Mouse (Mus musculus) 416B (cell line): Measurements from ENCODE around the gene Arglu1.

Experiments used
- DNase-seq: peaks from one replicate; pipeline ENCODE4 v3.0.0; 2011; ENCODE audit warnings: low read depth

Arglu1 gene

DNA sequence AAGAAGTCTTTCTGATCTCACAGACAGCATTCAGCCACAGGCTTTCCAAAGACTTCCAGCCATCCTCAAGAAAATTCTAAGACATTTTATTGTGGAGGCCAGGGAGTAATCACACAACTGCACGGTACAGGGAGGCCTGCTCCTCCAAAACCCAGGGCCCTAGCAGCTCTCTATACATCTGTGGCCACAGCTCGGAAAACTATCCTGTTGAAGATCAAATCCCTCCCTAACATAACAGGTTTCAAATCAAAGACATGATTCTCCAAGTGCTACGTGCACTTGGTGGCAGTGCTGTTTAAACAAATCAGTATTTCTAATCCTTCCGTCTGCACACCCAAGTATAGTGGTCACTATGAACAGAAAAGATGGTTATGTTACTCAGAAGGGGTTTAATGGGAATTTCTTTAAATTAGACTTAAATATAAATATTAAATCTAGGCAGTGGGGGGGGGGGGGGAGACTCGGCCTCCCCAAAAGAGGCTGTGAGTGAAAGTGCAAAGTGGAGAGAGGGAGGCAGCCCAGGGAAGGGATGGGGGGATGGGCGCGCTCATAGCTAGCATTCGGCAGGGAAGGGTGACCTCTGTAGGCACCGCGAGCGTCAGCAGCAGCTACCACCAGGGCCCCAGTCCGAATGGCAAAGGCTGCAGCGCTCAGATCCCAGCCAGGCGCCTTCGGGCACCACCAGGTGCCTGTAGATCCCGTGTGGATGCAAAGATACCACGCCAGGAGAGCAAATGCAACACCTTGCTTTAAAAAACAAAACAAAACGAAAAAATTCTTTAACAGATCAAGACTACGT is 31.7 kb downstream of the Arglu1 start:
- DNase-seq, result no peak

DNA sequence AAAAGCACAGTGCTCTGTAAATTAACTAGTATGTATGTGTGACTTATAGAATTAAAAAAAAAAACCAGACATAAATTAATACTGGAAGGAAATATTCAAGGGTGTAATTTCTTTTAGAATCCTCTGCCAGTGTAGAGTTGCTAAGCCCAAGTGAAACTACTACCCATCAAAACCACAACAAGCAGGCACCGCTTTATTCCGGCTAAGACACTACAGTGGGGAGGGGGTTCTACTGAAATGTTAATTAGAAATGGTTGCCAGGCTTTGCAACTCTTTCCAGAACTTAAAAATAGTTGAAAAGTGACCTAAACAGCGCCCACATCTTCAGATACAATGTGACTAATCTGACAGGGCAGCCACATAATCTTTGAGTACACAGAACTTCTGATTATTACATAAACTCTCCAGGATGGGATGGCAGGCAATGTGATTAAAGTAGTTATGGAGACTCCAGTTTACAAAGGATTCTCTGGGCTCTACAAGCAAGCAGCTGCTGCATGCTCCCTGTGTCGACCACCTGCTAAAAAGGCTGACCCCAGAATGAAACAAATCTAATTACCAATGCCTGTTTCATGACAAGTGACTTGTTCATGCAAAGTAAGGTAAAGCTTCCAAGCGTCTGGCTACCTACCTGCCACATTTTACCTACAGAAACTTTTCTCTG is 32.5 kb downstream of the Arglu1 start:
- DNase-seq, result no peak

DNA sequence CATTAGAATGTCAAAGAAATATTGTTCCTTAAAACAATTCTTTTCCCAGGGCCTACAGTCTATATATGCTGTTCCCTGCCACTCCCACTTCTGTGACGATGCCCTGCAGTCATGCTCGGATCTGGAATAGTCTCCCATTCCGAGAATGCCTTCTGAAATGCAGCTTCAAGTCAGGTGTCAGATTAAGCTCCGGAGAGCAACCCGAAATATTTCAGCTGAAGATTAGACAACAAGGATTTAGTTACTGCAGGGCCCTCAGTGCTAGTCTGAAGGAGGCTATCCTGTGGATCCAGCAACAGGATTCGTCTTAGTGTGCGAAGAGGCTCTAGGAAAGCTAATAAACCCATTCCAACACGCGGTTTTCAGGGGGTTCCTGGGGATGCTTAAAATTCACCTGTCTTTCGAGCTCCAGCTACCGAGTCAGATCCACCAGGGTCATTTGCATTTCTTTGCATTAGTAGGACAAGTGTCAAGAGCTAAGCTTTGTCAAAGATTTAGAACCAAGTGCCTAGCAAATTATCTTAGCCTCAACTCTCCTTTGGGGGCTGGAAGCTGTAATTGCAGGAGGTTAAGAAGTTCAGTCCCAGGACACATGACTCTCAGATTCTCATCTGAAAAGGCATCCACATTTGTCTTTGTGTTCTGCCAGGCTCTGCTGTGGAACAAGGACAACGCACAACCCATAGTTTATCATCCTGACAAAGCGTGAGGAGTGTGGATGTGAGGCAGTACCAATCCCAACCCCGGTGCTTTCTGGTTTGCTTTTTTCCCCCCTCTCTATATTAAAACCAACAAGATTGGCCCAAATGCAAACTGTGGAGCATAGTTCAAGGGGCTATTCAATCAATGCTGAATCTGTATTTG is 33.5 kb downstream of the Arglu1 start:
- no peak for DNase-seq

DNA sequence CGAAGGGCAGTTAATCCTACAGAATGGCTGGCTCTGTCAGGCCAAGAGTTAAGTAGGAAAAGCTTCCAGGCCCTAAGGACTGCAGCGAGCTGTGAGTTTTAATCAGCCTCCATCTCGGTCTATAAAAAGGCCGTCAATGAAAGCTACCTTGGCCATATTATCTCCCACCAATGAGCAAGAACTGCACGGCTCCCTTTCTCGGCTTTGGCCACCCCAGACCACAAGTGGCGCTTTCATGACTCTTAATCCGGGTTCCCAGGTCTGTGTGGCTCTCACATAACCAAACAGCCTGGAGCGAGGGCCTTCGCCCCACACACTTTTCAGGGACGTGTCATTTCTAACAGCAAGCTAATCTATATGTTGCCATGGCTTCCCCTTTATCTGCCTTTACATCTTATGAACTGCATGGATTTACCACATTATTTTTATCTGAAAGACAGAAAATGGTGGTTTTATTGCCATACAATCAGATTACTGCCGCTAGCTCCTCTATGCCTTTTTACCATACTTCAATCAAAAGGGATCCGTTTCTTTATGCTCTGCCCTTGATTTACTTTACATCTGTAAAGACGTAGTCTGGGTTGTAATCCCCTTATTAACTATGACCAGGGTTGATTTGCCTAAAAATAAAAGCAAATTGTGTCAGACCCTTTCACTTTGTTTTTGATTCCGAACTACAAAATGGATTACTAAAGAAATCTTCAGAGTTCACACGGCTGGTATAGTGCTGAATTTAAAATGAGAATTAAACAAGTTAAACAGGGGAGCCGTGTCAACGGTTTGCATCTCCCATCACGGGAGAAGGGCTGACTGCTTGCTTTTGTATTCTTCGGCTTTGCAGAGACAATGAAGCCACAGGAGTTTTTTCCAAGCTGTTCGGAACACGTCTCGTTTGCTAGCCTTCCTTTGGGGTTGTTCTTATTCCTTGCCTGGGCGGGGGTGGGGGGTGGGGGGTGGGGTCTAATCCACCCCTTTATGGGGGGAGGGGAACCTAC is 34.7 kb downstream of the Arglu1 start:
- no peak for DNase-seq

DNA sequence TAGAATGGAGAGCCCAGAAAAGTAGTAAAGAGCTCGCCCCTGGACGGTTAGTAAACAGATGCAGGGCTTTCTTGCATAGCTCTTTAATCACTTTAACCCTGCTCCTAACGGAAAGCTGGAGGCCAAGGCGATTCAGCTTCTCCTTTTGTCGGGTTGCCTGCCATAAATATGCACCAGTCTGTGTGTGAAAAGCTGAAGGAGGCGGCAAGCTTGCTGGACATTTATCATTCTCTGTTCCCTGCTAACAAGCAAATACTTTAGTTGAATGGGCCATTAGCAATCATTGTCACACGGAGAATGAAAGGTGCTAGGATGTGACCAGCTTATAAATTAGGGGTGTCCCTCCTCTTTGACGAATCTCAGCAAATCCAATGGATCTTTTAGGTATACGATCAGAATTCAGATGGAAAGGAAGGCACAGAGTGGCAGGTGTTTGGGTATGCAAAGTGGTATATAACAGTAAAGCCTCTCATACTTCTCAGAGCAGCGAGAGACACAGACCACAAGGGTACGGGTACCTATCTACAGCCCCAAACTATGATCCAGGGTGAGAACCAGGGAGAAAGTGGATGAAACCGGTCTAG is 36.3 kb downstream of the Arglu1 start:
- no peak for DNase-seq

DNA sequence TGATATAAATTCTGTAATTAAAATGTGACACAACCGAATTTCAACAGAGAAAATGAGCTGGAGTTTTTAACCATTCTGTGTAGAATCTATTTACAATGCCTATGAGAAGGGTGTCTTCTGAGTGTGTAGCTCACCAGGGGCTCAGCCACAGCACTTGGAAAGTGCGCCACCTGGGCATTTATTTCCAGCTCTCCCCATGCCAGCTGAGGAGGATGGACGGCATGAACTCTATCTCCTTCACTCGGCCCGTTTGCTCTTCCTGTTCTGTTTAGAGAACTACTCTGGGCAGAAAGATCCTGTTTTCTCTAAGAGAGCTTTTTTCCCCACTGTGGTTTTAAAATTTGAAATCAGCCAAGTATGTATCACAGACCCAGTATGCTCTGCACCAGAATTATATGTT is 37.0 kb downstream of the Arglu1 start:
- DNase-seq, result no peak

DNA sequence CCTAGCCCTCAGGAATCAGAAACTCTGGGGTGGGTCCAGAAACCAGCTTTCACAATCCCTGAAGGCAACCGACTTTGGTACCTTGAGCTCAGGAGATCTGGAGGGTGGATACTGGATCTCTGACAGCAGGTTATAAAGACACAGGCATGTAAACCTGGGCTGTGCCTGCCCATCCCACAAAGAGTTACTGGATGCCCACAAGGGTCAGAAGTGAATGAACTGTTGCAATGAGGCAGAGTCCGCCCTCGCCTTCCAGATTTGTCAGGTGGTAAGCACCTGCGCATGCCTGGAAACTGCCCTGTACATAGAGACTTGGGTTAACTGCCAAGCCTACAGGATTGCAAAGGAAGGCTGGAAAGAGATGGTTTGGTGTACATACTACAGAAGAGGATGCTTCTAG is 37.9 kb downstream of the Arglu1 start:
- no peak for DNase-seq

DNA sequence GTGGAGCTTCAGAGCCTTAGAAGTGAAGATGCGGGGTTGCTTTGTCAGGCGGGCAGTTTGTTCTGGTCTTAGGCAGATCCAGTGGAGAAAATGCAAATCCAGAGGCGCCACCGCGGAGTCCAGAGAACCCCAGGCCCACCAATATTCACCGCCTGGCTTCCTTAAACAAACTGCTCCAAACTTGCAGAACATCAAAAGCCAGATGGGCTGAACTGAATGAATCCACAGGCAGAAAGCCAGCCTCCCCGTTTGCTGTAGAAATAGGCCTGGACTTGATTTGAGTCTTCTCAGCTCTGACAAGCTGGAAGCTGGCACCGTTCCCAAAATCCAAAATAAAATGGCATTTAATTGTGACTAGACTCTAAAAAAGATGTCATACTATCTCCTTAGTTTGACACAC is 40.4 kb downstream of the Arglu1 start:
- no peak for DNase-seq

DNA sequence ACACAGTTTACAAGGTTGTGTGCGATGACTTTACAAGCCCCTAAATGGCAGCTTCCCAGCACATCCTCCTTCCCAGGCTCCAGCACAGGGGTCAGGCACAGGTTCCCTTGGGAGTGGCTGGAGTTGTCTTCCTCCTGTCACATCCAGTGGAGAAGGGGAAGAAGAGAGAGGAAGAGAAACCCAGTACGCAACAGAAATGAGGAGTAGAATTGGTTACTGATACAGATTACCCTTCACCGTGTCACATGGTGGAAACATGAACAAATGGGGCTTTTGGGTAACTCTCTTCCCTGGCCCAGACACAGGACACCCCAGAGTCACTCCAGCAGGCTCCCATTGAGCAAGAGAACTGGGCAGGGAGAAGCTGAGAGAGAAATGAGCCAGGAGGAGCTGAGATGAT is 40.8 kb downstream of the Arglu1 start:
- no peak for DNase-seq

DNA sequence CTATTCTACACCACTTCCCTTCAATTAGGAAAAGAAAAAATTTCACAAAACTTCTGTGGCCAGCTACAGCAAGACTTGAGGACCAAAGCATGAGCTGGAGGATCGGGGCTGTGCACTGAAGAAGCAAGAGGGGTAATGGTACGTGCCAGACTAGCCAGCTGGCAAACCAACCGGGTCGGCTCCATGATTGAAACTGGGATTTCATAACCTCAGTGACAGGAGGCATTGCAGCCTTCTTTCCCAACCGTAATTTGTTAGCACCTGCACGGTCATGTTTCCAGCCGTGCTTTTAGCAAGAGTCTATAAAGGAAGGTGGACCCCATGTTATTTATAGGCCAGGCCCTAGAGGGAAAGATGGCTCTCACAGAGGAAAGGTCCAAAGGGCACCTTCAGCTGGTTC is 41.6 kb downstream of the Arglu1 start:
- DNase-seq, result no peak

DNA sequence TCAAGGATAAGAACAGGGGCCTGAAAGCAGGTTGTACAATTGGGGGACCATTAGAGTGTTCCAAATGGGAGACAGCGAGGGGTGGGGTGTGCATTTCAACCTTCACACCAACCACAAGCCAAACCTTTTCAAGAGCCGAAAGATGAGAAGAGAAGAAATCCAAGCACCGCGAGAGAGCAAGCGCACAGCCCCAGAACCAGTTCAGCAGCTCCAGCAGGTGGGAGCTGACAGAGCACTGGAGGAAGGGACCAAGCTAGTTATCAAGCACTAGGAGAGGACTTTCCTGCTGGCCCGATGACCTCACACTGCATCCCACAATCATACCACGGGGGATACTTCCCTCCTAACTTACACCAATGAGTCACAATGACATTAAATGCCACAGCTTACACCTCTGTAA is 42.5 kb downstream of the Arglu1 start:
- no peak for DNase-seq

DNA sequence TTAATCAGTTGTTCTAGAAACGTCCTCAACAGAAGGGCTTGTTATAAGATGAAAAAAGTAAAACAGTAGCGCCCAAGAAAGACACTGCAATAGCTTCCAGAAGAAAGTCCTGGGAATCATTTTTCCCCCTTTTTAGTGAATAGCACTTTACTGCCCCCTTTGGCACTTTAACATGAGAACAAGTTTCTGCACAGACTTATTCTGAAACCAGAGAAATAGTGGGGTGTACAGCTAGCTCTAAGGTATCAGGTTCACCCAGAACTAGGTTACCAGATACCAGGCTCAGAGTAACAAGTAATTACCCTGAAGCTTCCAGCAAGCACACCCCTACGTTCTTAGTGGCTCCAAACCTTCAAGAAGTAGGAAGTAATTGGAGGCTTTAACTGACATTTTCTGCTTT is 43.0 kb downstream of the Arglu1 start:
- DNase-seq, result no peak

DNA sequence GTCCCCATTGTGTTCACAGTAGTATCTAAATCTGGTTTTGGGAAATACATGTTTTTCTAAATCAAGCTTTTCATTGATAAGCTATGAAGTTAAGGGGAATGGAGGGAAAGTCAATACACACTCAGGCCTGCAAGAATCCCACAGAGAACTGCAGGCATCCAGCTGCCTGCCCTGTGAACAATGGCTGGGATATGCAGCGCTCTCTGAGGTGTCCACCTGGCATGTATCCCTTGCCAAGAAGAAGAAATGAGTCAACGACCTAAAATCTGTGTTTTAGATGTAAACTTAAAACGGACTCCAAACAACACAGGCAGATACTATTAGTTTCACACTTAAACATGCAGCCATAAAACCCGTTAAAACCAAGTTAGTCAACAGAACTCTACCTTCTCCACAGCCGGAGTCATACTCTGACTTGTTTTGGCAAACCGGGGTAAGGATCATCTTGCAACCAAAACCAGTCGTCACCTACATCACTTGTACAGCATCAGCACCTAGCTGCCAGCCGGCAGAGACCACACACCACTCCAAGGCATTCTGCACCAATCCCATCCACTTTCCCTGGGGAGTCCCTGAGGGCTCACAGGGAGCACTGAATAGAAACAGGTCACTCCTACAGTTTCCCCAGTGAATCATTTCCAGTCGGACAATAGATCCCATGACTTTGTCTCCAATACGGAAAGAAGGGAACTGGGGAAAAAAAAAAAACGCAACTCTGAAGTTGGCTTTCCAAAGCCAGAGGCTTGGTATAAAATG is 46.0 kb downstream of the Arglu1 start:
- DNase-seq, result no peak

DNA sequence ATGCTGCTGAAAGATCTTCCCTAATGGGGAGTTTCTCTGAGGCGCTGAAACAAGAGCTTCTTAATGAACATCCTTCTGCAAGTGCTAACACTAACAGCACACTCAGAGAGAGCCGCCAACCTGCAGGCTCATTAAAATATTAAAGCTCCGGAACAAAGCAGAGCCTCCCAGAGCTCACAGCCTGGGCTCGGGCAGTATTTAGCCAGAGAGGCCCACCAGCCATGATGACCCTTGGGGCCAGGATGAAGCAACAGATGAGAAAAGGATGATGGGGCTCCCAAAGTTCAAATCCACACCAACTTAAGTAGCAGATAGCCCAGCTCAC is 50.1 kb downstream of the Arglu1 start:
- no peak for DNase-seq

DNA sequence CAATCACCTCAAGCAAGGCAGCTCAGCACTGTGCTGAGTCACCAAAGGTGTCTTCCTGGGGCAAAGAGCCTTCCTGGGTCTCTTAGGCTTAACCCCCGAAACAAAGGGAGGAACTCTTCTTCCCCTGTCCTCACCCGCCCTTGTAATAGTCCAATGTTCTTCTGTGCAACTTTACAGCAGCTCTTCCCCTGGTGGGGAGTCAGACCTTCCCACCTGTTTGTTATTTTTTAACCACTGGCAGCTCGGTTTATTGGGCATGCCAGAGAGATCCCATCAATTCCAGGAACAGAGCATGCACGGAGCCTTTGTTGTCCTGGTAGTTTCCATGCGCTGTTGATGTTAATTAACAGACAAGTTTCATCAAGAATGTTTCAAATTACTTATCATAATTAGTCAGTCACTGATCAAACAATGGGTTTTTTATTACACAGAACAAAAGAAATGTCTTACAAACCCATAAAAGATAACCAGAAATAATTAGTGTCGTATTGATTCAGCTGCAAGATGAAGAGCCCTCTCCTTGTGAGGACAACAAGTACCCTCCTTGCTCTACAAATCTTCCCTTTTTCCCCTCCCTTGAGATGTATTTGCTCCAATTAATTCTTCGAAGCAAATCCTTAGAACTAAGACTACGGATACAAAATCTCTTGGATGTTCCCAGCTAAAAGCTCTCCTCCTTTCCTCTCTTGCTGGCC is 50.6 kb downstream of the Arglu1 start:
- no peak for DNase-seq

DNA sequence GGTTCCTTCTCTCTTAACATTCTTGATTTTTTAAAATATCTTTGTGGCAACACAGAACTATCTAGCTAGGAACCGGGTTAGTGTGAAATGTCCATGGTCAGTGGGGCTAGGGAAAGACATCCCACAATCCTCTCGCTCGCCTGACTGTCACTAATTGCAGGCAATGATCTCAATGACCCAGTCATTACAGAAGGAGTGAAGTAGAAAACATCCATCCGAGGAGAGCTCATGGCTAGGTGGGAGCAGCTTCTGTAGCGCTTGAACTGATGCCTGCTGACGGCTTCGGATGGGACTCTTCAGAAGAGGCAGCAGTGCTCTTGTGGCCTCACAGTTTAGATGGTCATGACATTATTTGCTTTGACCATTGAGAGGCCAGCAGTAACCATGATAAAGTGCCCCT is 58.9 kb downstream of the Arglu1 start:
- no peak for DNase-seq

DNA sequence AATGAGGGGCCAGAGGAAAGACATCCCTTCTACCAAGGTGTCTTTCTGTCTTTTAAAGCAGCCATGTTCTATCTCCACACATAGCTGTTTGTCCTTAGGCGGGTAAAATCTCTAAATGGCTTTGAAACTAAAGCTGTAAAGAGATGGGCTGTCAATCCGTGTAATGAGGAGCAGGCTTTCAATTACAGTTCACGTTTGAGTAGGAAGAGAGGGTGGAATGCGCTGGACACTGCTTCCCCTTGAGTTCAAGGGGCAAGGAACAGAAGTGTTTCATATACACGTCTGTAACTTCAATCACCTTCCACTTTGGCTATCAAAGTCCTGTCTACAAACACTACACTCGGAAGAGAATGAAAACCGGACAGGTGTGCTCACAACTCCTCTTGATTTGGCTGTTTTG is 66.3 kb downstream of the Arglu1 start:
- no peak for DNase-seq

DNA sequence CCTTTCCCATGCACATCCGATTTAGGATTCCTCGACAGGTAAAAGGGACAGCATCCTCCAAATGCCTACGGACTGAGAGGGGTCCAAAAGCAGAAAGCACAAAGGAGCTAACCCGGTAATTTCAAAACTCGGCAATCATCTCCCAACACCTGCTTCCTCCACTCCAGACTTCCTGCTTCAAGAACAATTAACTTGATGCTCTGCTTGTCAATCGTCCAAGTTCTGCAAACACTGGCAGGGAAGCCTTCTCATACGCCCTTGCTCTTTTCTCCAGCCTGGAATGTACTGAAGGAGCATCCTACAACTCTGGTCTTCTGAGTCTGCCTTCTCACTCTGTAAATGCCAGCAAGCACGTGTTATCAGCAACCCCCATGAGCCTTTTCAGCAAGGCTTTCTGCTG is 66.8 kb downstream of the Arglu1 start:
- no peak for DNase-seq

DNA sequence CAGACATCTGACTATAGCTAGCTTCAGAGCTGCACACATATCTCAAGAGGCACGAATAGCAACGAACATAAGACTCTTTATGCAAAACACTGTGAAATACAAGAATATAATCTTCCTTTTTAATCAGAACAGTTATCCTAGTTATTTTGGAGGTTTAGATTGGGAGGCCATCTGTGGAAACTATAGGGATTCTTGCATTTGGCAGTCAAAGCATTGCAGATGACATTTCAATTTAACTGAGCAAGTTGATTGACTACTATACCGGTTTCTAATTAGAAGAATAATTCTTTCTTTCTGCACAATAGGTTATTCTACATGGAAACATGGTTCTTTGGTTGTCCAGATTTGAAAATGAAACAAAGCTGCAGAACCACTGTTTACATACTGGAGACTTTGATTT is 67.8 kb downstream of the Arglu1 start:
- DNase-seq, result no peak

DNA sequence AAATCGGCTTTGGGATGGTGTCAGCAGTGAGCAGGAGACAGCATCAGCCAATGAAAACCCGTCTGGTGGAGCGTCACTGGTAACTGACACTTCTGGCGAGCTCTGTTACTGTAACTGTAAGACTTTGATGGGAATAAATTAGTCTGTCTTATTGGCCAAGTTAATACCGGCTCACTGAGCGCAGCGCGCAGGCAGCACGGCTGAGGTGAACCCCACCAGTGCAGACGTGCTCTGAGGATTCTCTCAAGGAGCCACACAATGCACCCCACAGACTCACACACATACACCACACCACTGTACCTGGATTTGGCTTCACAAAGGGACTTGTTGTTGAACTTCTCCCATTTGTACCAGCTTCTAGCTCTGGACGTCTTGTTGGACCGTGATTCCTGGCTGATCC is 68.3 kb downstream of the Arglu1 start:
- DNase-seq, result no peak
